Mouse (Mus musculus): Measurements from ENCODE around the gene Far2.

DNA sequence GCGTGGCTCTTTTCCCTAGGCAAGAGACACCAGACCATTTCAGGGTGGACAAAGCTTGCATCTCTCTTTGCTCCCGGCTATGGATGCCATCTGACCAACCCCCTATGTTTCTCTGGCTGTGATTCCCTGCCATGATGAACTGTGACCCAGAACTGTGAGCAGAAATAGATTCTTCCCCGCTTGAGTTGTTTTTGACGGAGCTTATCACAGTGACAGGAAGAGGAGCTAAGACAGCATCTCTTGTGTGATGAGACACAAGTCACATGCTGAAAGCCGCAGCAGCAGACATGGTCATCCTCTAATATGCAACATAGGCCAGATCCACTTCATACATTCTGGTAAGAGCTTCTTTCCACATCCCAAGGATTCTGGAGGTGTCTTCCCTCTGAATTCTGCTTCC is 69.3 kb downstream of the Far2 start:
- TF ChIP-seq CTCF (IDR thresholded peaks at IDR 0.05; ENCODE audit: borderline replicate concordance, insufficient read depth, low read depth, low read length): no peak
- no peak for TF ChIP-seq POLR2A (IDR thresholded peaks at IDR 0.05; ENCODE audit: borderline replicate concordance, insufficient read depth, low read length)
